In the genomic region with DNA sequence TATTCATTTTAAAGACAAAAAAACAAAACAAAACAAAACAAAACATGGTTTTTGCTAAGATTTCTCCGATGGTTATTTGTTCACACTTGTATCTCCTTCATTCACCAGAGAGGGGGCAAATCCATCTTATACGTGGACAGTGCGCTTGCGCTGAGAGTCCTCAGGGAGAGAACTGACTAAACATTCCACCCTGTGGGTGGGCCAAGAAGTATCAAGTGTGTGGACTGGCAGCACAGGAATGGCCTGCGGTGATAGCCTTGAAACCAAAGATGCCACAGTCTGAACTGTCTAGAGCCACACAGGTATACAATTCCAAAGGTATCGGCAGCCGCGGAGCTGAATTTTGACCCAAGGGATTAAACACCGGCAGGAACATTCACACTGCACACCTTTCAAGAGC, we compare ENCODE assay signal across 17 mouse cellular contexts.
DNase-seq lines count a peak whose midpoint lies in the region; ATAC-seq and TF ChIP-seq lines count a peak whose summit lies in the region.
"Had no signal": no experiment of that assay in that cellular context is flagged by ENCODE, and none has a peak within 500 bp of the region (broad histone marks: within the 10 kb centered on the region; RNA-seq: fewer than 3 reads in every experiment).

No protein-coding gene starts in this region.

- H3K27me3 ChIP-seq in lung, embryonic 16.5 days (ENCODE audit: control insufficient read depth, insufficient read depth, low read depth, low read length), result no peaks in the 10 kb centered on the region
- H3K27me3 ChIP-seq in intestine, postnatal 0 days (replicated peaks; ENCODE audit: control insufficient read depth, insufficient read depth, low read length), result no peaks in the 10 kb centered on the region
- H3K27me3 ChIP-seq: heart, embryonic 13.5 days had no signal

- no peak for TF ChIP-seq CTCF in intestine, postnatal 0 days (IDR thresholded peaks at IDR 0.05; ENCODE audit: low read depth)

- peak; percentile 49; the same call in 1 of the 2 replicates for ATAC-seq in lung, embryonic 16.5 days (ENCODE audit: low read depth)
- no peak for ATAC-seq in intestine, postnatal 0 days
- ATAC-seq: activated CD4-positive, CD25-positive, alpha-beta regulatory T cell, adult 4 months; inflammation-experienced regulatory T-cells, adult 6 months had no signal

- no peak overlapping the region for H3K9ac ChIP-seq in lung, embryonic 16.5 days (ENCODE audit: low read length)
- H3K9ac ChIP-seq in intestine, postnatal 0 days (ENCODE audit: low read depth, low read length), result no peak overlapping the region
- H3K9ac ChIP-seq: embryonic facial prominence, embryonic 15.5 days; heart, embryonic 13.5 days; hindbrain, embryonic 15.5 days had no signal

- H3K4me3 ChIP-seq in lung, embryonic 16.5 days (ENCODE audit: low read length), result no peak overlapping the region
- no peak overlapping the region for H3K4me3 ChIP-seq in intestine, postnatal 0 days (ENCODE audit: low read depth, low read length)
- H3K4me3 ChIP-seq: embryonic facial prominence, embryonic 15.5 days; erythroblast, embryonic 14.5 days; forebrain, embryonic 10.5 days; heart, embryonic 13.5 days; hindbrain, embryonic 15.5 days had no signal

- no peaks in the 10 kb centered on the region for H3K36me3 ChIP-seq in lung, embryonic 16.5 days (ENCODE audit: control insufficient read depth, insufficient read depth, low read length)
- H3K36me3 ChIP-seq in intestine, postnatal 0 days (ENCODE audit: control insufficient read depth, insufficient read depth), result no peaks in the 10 kb centered on the region
- H3K36me3 ChIP-seq: embryonic facial prominence, embryonic 15.5 days; forebrain, embryonic 10.5 days; G1E; heart, embryonic 13.5 days; hindbrain, embryonic 15.5 days had no signal

- H3K27ac ChIP-seq in lung, embryonic 16.5 days (ENCODE audit: low read length), result no peak overlapping the region
- H3K27ac ChIP-seq in intestine, postnatal 0 days (ENCODE audit: low read depth, low read length), result no peak overlapping the region
- H3K27ac ChIP-seq: embryonic facial prominence, embryonic 15.5 days; forebrain, embryonic 10.5 days; heart, embryonic 13.5 days had no signal

- no peaks in the 10 kb centered on the region for H3K9me3 ChIP-seq in lung, embryonic 16.5 days (ENCODE audit: control insufficient read depth, low read length)
- no peaks in the 10 kb centered on the region for H3K9me3 ChIP-seq in intestine, postnatal 0 days (ENCODE audit: control insufficient read depth)
- H3K9me3 ChIP-seq: embryonic facial prominence, embryonic 15.5 days; forebrain, embryonic 10.5 days; heart, embryonic 13.5 days; hindbrain, embryonic 15.5 days had no signal

- H3K4me1 ChIP-seq in lung, embryonic 16.5 days (replicated peaks; ENCODE audit: control insufficient read depth, insufficient read depth, low read length), result peaks cover 10% of the 10 kb centered on the region
- no peaks in the 10 kb centered on the region for H3K4me1 ChIP-seq in intestine, postnatal 0 days (replicated peaks; ENCODE audit: control insufficient read depth, insufficient read depth, low read length)

- WGBS in lung, embryonic 16.5 days, result 58% methylated on average over 9 of the region's 9 CpGs
- 79% methylated on average over 9 of the region's 9 CpGs for WGBS in intestine, postnatal 0 days

- no peak overlapping the region for H3K4me2 ChIP-seq in lung, embryonic 16.5 days (ENCODE audit: low read depth, low read length)
- H3K4me2 ChIP-seq in intestine, postnatal 0 days (replicated peaks; ENCODE audit: low read depth), result no peak overlapping the region
- H3K4me2 ChIP-seq: embryonic facial prominence, embryonic 15.5 days; heart, embryonic 13.5 days; hindbrain, embryonic 15.5 days had no signal

- intact Hi-C loops in left cerebral cortex, postnatal 14 days (cut with DNase I), result loop anchor here (5.0 kb wide), 1 partner anchor 738 kb away; a partner anchor contains a TSS

- DNase-seq in lung, adult 18-20 months, result peak; percentile 23 to 27
- DNase-seq in lung, postnatal 25 days (ENCODE audit: low spot score), result no peak
- peak; percentile 12 for DNase-seq in Muller cell, postnatal 12 days (ENCODE audit: inconsistent ontology term)
- DNase-seq in lung, postnatal 36 days, result peak; percentile 39
- DNase-seq in ovary, postnatal 10 days (ENCODE audit: low spot score), result no peak
- no peak for DNase-seq in left cerebral cortex, postnatal 14 days (ENCODE audit: low spot score in 2 of 2)
- DNase-seq: heart, adult 11 months had no signal

Comparison
In these comparisons a context has a peak if more than half of its experiments do, and no peak if none do; other contexts are left out.
1. DNase-seq: peak in lung, adult 18-20 months (2 of 2), Muller cell, postnatal 12 days (single experiment) and lung, postnatal 36 days (single experiment); none in lung, postnatal 25 days (single experiment), ovary, postnatal 10 days (single experiment) and left cerebral cortex, postnatal 14 days (0 of 2).